Mouse (Mus musculus): ENCODE data around the gene Ccdc78. TPM values are rescaled to one million over a fixed set of nuclear protein-coding genes. Genes with fewer than 3 reads are reported as not detected.

Ccdc78 gene
- polyA plus RNA-seq, 1 experiment from 2014 or later: 0.42 TPM

- H3K27me3 ChIP-seq (ENCODE audit: control insufficient read depth, insufficient read depth, low read length): peaks cover 2% of the 10 kb centered on the region; the same call in 1 of the 2 replicates
These were observed 24.5 kb downstream of the Ccdc78 start for GRCm38 (mm10) chr17:25810890-25811289.

GRCm38 (mm10) chr17:25813471-25813870 is 27.1 kb downstream of the Ccdc78 start:
- no peak for ATAC-seq (ENCODE audit: low FRiP score)

More at GRCm38 (mm10) chr17:25810890-25811289, 24.5 kb downstream of the Ccdc78 start:
- no peak for DNase-seq (ENCODE audit: low spot score)
- H3K4me2 ChIP-seq (replicated peaks; ENCODE audit: low read depth, low read length): peak overlapping the region; percentile 87
- no peak overlapping the region for H3K27ac ChIP-seq (ENCODE audit: low read depth, low read length)
- no peak overlapping the region for H3K4me3 ChIP-seq (ENCODE audit: low read depth, low read length)
- no peaks in the 10 kb centered on the region for H3K36me3 ChIP-seq (ENCODE audit: control insufficient read depth, insufficient read depth, low read length)
- 78% methylated on average over 4 of the region's 4 CpGs for WGBS
- H3K9me3 ChIP-seq (ENCODE audit: control insufficient read depth, low read length): no peaks in the 10 kb centered on the region
- no peak for ATAC-seq (ENCODE audit: low FRiP score)
- peaks cover 10% of the 10 kb centered on the region; the same call in 1 of the 2 replicates for H3K4me1 ChIP-seq (replicated peaks; ENCODE audit: control insufficient read depth, insufficient read depth, low read length)
- no peak overlapping the region for H3K9ac ChIP-seq (ENCODE audit: low read depth, low read length)

GRCm38 (mm10) chr17:25817662-25818061 is 31.3 kb downstream of the Ccdc78 start:
- ATAC-seq (ENCODE audit: low FRiP score) (no peak), DNase-seq (ENCODE audit: low spot score) (no peak)
- H3K4me2 ChIP-seq (replicated peaks; ENCODE audit: low read depth, low read length): no peak overlapping the region
- H3K27me3 ChIP-seq (ENCODE audit: control insufficient read depth, insufficient read depth, low read length): peaks cover 31% of the 10 kb centered on the region
- H3K27ac ChIP-seq (ENCODE audit: low read depth, low read length): no peak overlapping the region
- no peak overlapping the region for H3K9ac ChIP-seq (ENCODE audit: low read depth, low read length)
- WGBS: 87% methylated on average over 11 of the region's 11 CpGs
- no peaks in the 10 kb centered on the region for H3K36me3 ChIP-seq (ENCODE audit: control insufficient read depth, insufficient read depth, low read length)
- H3K4me1 ChIP-seq (replicated peaks; ENCODE audit: control insufficient read depth, insufficient read depth, low read length): 0 out of 2 replicates have a peak, but pooled peaks cover 2% of the 10 kb centered on the region
- H3K9me3 ChIP-seq (ENCODE audit: control insufficient read depth, low read length): no peaks in the 10 kb centered on the region
- no peak overlapping the region for H3K4me3 ChIP-seq (ENCODE audit: low read depth, low read length)

More at GRCm38 (mm10) chr17:25813471-25813870, 27.1 kb downstream of the Ccdc78 start:
- no peak overlapping the region for H3K27ac ChIP-seq (ENCODE audit: low read depth, low read length)
- 3% methylated on average over 20 of the region's 20 CpGs for WGBS
- H3K36me3 ChIP-seq (ENCODE audit: control insufficient read depth, insufficient read depth, low read length): no peaks in the 10 kb centered on the region
- 0 out of 2 replicates have a peak overlapping the region, but pooled peaks have one; percentile 9 for H3K4me2 ChIP-seq (replicated peaks; ENCODE audit: low read depth, low read length)
- peak; percentile 87 for DNase-seq (ENCODE audit: low spot score)
- H3K9me3 ChIP-seq (ENCODE audit: control insufficient read depth, low read length): no peaks in the 10 kb centered on the region
- no peak overlapping the region for H3K9ac ChIP-seq (ENCODE audit: low read depth, low read length)
- H3K4me1 ChIP-seq (replicated peaks; ENCODE audit: control insufficient read depth, insufficient read depth, low read length): peaks cover 10% of the 10 kb centered on the region; the same call in 1 of the 2 replicates
- H3K4me3 ChIP-seq (ENCODE audit: low read depth, low read length): no peak overlapping the region
- H3K27me3 ChIP-seq (ENCODE audit: control insufficient read depth, insufficient read depth, low read length): peaks cover 13% of the 10 kb centered on the region

- no peak overlapping the region for H3K9ac ChIP-seq (ENCODE audit: low read depth, low read length)
- peak; percentile 27 for DNase-seq (ENCODE audit: low spot score)
- peaks cover 31% of the 10 kb centered on the region for H3K27me3 ChIP-seq (ENCODE audit: control insufficient read depth, insufficient read depth, low read length)
These were observed 32.7 kb downstream of the Ccdc78 start for GRCm38 (mm10) chr17:25818851-25819780.

GRCm38 (mm10) chr17:25823452-25823851 is 37.1 kb downstream of the Ccdc78 start, which contains the start of gene Wdr24:
TSS of gene Wdr24 (plus strand) at chr17:25823627.
- Histone ChIP-seq H3K4me2 (replicated peaks; ENCODE audit: low read depth, low read length) (peak within 1 kb of the TSS; percentile 80), H3K27ac (ENCODE audit: low read depth, low read length) (0 out of 2 replicates have a peak within 1 kb of the TSS, but pooled peaks have one; percentile 19), H3K9ac (ENCODE audit: low read depth, low read length) (peak within 1 kb of the TSS; percentile 69), H3K36me3 (ENCODE audit: control insufficient read depth, insufficient read depth, low read length) (no peaks in the 10 kb centered on the region), H3K9me3 (ENCODE audit: control insufficient read depth, low read length) (no peaks in the 10 kb centered on the region), H3K4me1 (replicated peaks; ENCODE audit: control insufficient read depth, insufficient read depth, low read length) (peaks cover 15% of the 10 kb centered on the region), H3K4me3 (ENCODE audit: low read depth, low read length) (peak within 1 kb of the TSS; percentile 47), H3K27me3 (ENCODE audit: control insufficient read depth, insufficient read depth, low read length) (peaks cover 20% of the 10 kb centered on the region)
- WGBS: 1% methylated on average over 18 of the region's 18 CpGs
- DNase-seq (ENCODE audit: low spot score): peak; percentile 87
- ATAC-seq (ENCODE audit: low FRiP score): no peak

More at GRCm38 (mm10) chr17:25818851-25819780, 32.7 kb downstream of the Ccdc78 start:
- Histone ChIP-seq H3K9me3 (ENCODE audit: control insufficient read depth, low read length) (no peaks in the 10 kb centered on the region), H3K4me2 (replicated peaks; ENCODE audit: low read depth, low read length) (peak overlapping the region; percentile 30), H3K4me1 (replicated peaks; ENCODE audit: control insufficient read depth, insufficient read depth, low read length) (peaks cover 4% of the 10 kb centered on the region; the same call in 1 of the 2 replicates), H3K27ac (ENCODE audit: low read depth, low read length) (no peak overlapping the region), H3K36me3 (ENCODE audit: control insufficient read depth, insufficient read depth, low read length) (no peaks in the 10 kb centered on the region), H3K4me3 (ENCODE audit: low read depth, low read length) (0 out of 2 replicates have a peak overlapping the region, but pooled peaks have one; percentile 2)
- ATAC-seq (ENCODE audit: low FRiP score): no peak
- 7% methylated on average over 44 of the region's 46 CpGs for WGBS

- Histone ChIP-seq H3K4me3 (ENCODE audit: low read depth, low read length) (peak overlapping the region; percentile 47), H3K4me2 (replicated peaks; ENCODE audit: low read depth, low read length) (peak overlapping the region; percentile 80), H3K9me3 (ENCODE audit: control insufficient read depth, low read length) (no peaks in the 10 kb centered on the region), H3K36me3 (ENCODE audit: control insufficient read depth, insufficient read depth, low read length) (no peaks in the 10 kb centered on the region), H3K4me1 (replicated peaks; ENCODE audit: control insufficient read depth, insufficient read depth, low read length) (peaks cover 18% of the 10 kb centered on the region), H3K9ac (ENCODE audit: low read depth, low read length) (peak overlapping the region; percentile 69; the same call in 1 of the 2 replicates), H3K27ac (ENCODE audit: low read depth, low read length) (no peak overlapping the region), H3K27me3 (ENCODE audit: control insufficient read depth, insufficient read depth, low read length) (peaks cover 9% of the 10 kb centered on the region; the same call in 1 of the 2 replicates)
- ATAC-seq (ENCODE audit: low FRiP score): no peak
- DNase-seq (ENCODE audit: low spot score): no peak
- 73% methylated on average over 17 of the region's 17 CpGs for WGBS
These were observed 38.2 kb downstream of the Ccdc78 start for GRCm38 (mm10) chr17:25824362-25825142.

- no peak overlapping the region for H3K4me3 ChIP-seq (ENCODE audit: low read depth, low read length)
These were observed 38.9 kb downstream of the Ccdc78 start for GRCm38 (mm10) chr17:25825311-25825710.

GRCm38 (mm10) chr17:25825984-25826570 is 39.7 kb downstream of the Ccdc78 start:
- H3K4me1 ChIP-seq (replicated peaks; ENCODE audit: control insufficient read depth, insufficient read depth, low read length): peaks cover 23% of the 10 kb centered on the region
- H3K9ac ChIP-seq (ENCODE audit: low read depth, low read length): no peak overlapping the region
- no peak overlapping the region for H3K4me2 ChIP-seq (replicated peaks; ENCODE audit: low read depth, low read length)
- DNase-seq (ENCODE audit: low spot score) (no peak), ATAC-seq (ENCODE audit: low FRiP score) (no peak)
- no peak overlapping the region for H3K4me3 ChIP-seq (ENCODE audit: low read depth, low read length)
- H3K27me3 ChIP-seq (ENCODE audit: control insufficient read depth, insufficient read depth, low read length): no peaks in the 10 kb centered on the region
- whole genome bisulfite sequencing: 97% methylated on average over 27 of the region's 27 CpGs
- peaks cover 2% of the 10 kb centered on the region; the same call in 1 of the 2 replicates for H3K36me3 ChIP-seq (ENCODE audit: control insufficient read depth, insufficient read depth, low read length)
- H3K9me3 ChIP-seq (ENCODE audit: control insufficient read depth, low read length): no peaks in the 10 kb centered on the region
- no peak overlapping the region for H3K27ac ChIP-seq (ENCODE audit: low read depth, low read length)

More at GRCm38 (mm10) chr17:25825311-25825710, 38.9 kb downstream of the Ccdc78 start:
- 97% methylated on average over 6 of the region's 6 CpGs for WGBS
- no peak overlapping the region for H3K27ac ChIP-seq (ENCODE audit: low read depth, low read length)
- no peaks in the 10 kb centered on the region for H3K9me3 ChIP-seq (ENCODE audit: control insufficient read depth, low read length)
- peaks cover 23% of the 10 kb centered on the region for H3K4me1 ChIP-seq (replicated peaks; ENCODE audit: control insufficient read depth, insufficient read depth, low read length)
- no peaks in the 10 kb centered on the region for H3K36me3 ChIP-seq (ENCODE audit: control insufficient read depth, insufficient read depth, low read length)
- H3K27me3 ChIP-seq (ENCODE audit: control insufficient read depth, insufficient read depth, low read length): peaks cover 2% of the 10 kb centered on the region; the same call in 1 of the 2 replicates
- DNase-seq (ENCODE audit: low spot score): no peak
- H3K9ac ChIP-seq (ENCODE audit: low read depth, low read length): no peak overlapping the region
- no peak overlapping the region for H3K4me2 ChIP-seq (replicated peaks; ENCODE audit: low read depth, low read length)
- no peak for ATAC-seq (ENCODE audit: low FRiP score)

Data from hindbrain, embryonic 11.5 days (tissue).